Mouse (Mus musculus) thymus, adult 2 months (tissue): ENCODE measurements at regions not wholly inside any gene's neighbourhood (a gene's known extent, or its start where the extent isn't known, plus 50 kb on each side); places are given as distances from the start of the nearest gene placed in this dataset.

Source experiments
- DNase-seq: peaks from one replicate; pipeline ENCODE4 v3.0.0; 2021
- H3K27ac ChIP-seq: fragments of 200-500 bp; 2 replicates; pipeline ENCODE4 v1.5.1; 2012; ENCODE audit warnings: low read length, control low read depth; ENCODE audit not compliant: control insufficient read depth, insufficient read depth
- H3K27me3 ChIP-seq: fragments of 200-500 bp; 2 replicates; pipeline ENCODE4 v1.6.1; 2012; ENCODE audit warnings: mild to moderate bottlenecking, low read length, moderate library complexity, mixed read lengths; ENCODE audit not compliant: control insufficient read depth, insufficient read depth
- H3K36me3 ChIP-seq: fragments of 200-500 bp; 2 replicates; pipeline ENCODE4 v1.6.1; 2012; ENCODE audit warnings: mild to moderate bottlenecking, low read length, moderate library complexity; ENCODE audit not compliant: control insufficient read depth, insufficient read depth
- H3K4me1 ChIP-seq: fragments of 200-500 bp; replicated peaks from 2 replicates; pipeline ENCODE4 v1.6.1; 2012; ENCODE audit warnings: low read length; ENCODE audit not compliant: control insufficient read depth, insufficient read depth
- H3K4me3 ChIP-seq: fragments of 200-500 bp; 2 replicates; pipeline ENCODE4 v1.5.1; 2012; ENCODE audit warnings: mild to moderate bottlenecking, low read length, control low read depth, moderate library complexity; ENCODE audit not compliant: control insufficient read depth, insufficient read depth
- CTCF ChIP-seq: fragments of 200-500 bp; IDR thresholded peaks from 2 replicates; pipeline ENCODE4 v1.5.1; 2012; ENCODE audit warnings: mild to moderate bottlenecking, control low read depth, low read length, moderate library complexity, borderline replicate concordance; ENCODE audit not compliant: control insufficient read depth, poor library complexity, insufficient read depth; ENCODE audit errors: extremely low read depth
- POLR2A ChIP-seq: fragments of 200-500 bp; IDR thresholded peaks from 2 replicates; pipeline ENCODE4 v1.6.1; 2012; ENCODE audit warnings: mild to moderate bottlenecking, low read length, control low read depth, moderate library complexity; ENCODE audit not compliant: control insufficient read depth, poor library complexity, insufficient read depth; ENCODE audit errors: extremely low read depth
- WGBS: fragments of 180-500 bp; shearing (Covaris S2); methylation state at CpG from one replicate; pipeline ENCODE4 v1.1.7; 2018; 5-methylcytosine and 5-hydroxymethylcytosine counted together

GRCm38 (mm10) chr11:35044659-35045058, 76.4 kb upstream of the Slit3 start:
- TF ChIP-seq POLR2A (no peak), CTCF (no peak)
- Histone ChIP-seq H3K27ac (no peak overlapping the region), H3K27me3 (no peaks in the 10 kb centered on the region), H3K36me3 (no peaks in the 10 kb centered on the region), H3K4me3 (no peak overlapping the region), H3K4me1 (no peaks in the 10 kb centered on the region)
- WGBS: 84% methylated on average over 1 of the region's 1 CpGs
- DNase-seq: no peak

DNA sequence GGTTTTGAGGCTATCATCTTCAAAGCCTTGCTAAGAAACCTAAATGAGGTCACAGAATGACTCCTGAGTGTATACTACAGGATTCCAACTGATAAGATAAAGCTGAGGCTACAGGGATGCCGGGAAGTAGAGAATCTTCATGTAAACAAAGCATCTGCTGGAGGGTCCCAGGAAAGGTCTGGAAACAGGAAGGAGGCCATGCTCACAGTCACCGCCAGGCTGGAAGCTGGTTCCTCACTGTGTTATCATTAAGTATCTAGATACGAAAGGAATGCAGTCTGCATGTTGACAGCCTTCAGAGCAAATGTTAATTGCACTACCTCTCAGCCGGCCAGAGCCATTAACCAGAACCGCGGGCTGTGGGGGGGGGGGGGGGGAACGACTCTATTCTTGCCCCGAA, 96.6 kb upstream of the Slit3 start:
- H3K36me3 ChIP-seq: no peaks in the 10 kb centered on the region
- no peak overlapping the region for H3K4me3 ChIP-seq
- TF ChIP-seq POLR2A (no peak), CTCF (no peak)
- H3K27ac ChIP-seq: no peak overlapping the region
- no peaks in the 10 kb centered on the region for H3K27me3 ChIP-seq
- WGBS: 13% methylated on average over 8 of the region's 8 CpGs
- H3K4me1 ChIP-seq: no peaks in the 10 kb centered on the region
- no peak for DNase-seq

GRCm38 (mm10) chr11:35023813-35024212, 97.2 kb upstream of the Slit3 start:
- Histone ChIP-seq H3K27me3 (no peaks in the 10 kb centered on the region), H3K4me1 (no peaks in the 10 kb centered on the region), H3K27ac (no peak overlapping the region), H3K36me3 (no peaks in the 10 kb centered on the region), H3K4me3 (no peak overlapping the region)
- 64% methylated on average over 4 of the region's 4 CpGs for WGBS
- no peak for DNase-seq
- no peak for TF ChIP-seq POLR2A
- TF ChIP-seq CTCF: no peak

DNA sequence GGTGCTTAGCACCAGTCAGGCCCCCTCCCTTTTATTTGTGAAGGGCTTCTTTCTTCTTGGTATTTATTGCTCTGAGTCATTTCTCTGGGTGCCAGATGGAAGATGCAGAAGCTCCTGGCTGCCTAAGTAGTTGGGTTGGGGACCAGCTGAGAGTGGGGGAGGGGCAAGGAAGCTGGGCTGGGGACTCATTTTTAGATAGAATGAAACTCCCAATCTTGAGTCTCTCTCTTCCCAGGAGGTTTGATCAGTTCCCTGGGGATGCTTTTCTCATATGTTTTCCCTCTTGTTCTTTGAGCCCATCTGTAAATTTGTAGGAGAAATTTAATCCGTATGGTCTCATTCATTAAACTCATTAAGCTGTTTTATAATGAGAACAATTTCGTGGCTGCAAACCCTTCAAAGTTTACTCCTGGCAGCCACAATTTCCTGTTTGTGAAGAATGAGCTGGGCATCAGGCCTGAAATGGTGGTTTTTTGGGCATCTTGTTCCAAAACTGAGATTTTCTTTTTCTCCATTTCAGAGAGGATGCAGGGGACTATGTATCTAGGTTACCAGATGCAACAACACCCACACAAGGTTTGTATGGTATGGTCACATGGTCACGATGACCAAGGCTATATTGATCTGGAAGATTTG, 98.9 kb upstream of the Slit3 start:
- no peaks in the 10 kb centered on the region for H3K4me1 ChIP-seq
- H3K36me3 ChIP-seq: no peaks in the 10 kb centered on the region
- no peak for DNase-seq
- WGBS: 54% methylated on average over 3 of the region's 3 CpGs
- no peak overlapping the region for H3K4me3 ChIP-seq
- H3K27me3 ChIP-seq: no peaks in the 10 kb centered on the region
- no peak overlapping the region for H3K27ac ChIP-seq
- TF ChIP-seq CTCF: no peak

- H3K27me3 ChIP-seq: no peaks in the 10 kb centered on the region
- H3K27ac ChIP-seq: no peak overlapping the region
- H3K4me3 ChIP-seq: no peak overlapping the region
- DNase-seq: no peak
- no peaks in the 10 kb centered on the region for H3K36me3 ChIP-seq
- H3K4me1 ChIP-seq: no peaks in the 10 kb centered on the region
- TF ChIP-seq POLR2A: no peak
- TF ChIP-seq CTCF: no peak
- WGBS: 43% methylated on average over 3 of the region's 3 CpGs
These were observed 104.0 kb upstream of the Slit3 start for GRCm38 (mm10) chr11:35016998-35017397.

DNA sequence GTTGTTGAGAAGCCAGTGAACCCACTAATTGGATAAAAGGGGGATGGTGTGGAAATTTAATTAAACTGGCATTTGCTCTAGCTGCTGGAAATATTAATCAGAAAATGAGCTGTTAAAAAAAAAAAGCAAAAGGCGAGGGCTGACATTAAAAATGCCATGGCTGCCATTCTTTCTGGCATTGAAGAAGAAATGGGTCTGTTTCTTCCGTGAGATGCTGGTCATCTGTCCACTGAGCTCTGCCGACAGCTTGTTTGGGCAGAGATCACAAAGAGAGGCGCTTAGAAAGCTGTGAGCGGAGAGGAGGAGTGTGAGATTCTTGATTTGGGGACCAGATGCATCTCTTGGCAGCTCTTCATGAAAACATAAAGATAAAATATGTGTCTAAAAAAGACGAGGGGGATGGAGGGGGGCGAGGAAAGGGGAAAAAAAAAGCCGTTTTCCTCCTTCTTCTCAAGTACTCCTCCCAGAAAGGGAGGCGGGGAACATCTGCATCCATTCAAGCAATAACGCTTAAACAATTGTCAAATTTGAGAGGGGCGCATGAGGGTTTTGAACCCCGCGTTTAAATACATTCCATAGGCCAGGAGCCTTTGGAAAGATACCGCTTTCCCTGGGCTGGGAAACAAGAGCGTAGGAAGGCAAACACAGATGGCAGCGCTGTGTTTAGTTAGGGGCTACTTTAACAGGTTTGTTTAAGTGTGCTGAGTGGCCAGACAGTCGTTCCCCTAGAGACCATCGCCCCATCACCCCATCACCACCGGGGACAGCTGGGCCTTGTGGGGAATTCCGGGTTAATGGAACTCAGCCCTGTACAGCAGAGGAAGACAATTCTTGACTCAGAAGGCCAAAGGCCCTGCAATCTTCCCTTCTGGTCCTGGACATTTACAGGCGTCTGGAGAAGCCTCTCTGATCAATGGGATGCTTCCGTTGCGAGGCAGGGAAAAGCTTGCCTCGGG, 109.2 kb upstream of the Slit3 start:
- TF ChIP-seq POLR2A: no peak
- no peak for TF ChIP-seq CTCF
- 81% methylated on average over 24 of the region's 24 CpGs for WGBS

More for the DNA sequence above, 109.2 kb upstream of the Slit3 start:
- no peaks in the 10 kb centered on the region for H3K4me1 ChIP-seq
- H3K27ac ChIP-seq: no peak overlapping the region
- DNase-seq: no peak
- no peak overlapping the region for H3K4me3 ChIP-seq
- no peaks in the 10 kb centered on the region for H3K27me3 ChIP-seq
- no peaks in the 10 kb centered on the region for H3K36me3 ChIP-seq
